Mouse (Mus musculus): ENCODE measurements around the gene Amh.

GRCm38 (mm10) chr10:80787517-80787916 is 17.5 kb upstream of the Amh start:
- TF ChIP-seq POLR2A (IDR thresholded peaks at IDR 0.05; ENCODE audit: control insufficient read depth, low read depth, low read length) = no peak
- TF ChIP-seq CTCF (IDR thresholded peaks at IDR 0.05; ENCODE audit: control insufficient read depth, insufficient read depth, insufficient replicate concordance, low read depth, low read length) = no peak
